Mouse (Mus musculus): Measurements from ENCODE around the gene Tiam1.

- no peak for TF ChIP-seq CTCF (IDR thresholded peaks at IDR 0.05)
- no peak for TF ChIP-seq EP300 (IDR thresholded peaks at IDR 0.05)
These were observed 127.5 kb downstream of the Tiam1 start for GRCm38 (mm10) chr16:90016046-90016445.
